Mouse (Mus musculus) heart, embryonic 16.5 days (tissue): ENCODE results near the gene Pilrb1. TPM values are rescaled to one million over a fixed set of nuclear protein-coding genes. Genes with fewer than 3 reads are reported as not detected.

Source experiments
- ATAC-seq: fragments of 200-750 bp; cut with Nextera tagmentation; replicated peaks from 2 replicates; pipeline ENCODE4 v1.8.0; 2017; ENCODE audit warnings: moderate number of reproducible peaks; ENCODE audit not compliant: insufficient read depth, low FRiP score; ENCODE audit errors: extremely low read depth
- H3K27ac ChIP-seq: fragments of 300-500 bp; sonication (generic); 2 replicates; pipeline ENCODE4 v1.5.1; 2014; ENCODE audit warnings: mild to moderate bottlenecking, low read length, control low read depth, moderate library complexity
- H3K27me3 ChIP-seq: fragments of 300-500 bp; sonication (generic); 2 replicates; pipeline ENCODE4 v1.6.1; 2014; ENCODE audit warnings: low read length, mixed read lengths; ENCODE audit not compliant: control insufficient read depth, insufficient read depth
- H3K36me3 ChIP-seq: fragments of 300-500 bp; sonication (generic); 2 replicates; pipeline ENCODE4 v1.6.1; 2014; ENCODE audit not compliant: control insufficient read depth, insufficient read depth
- H3K4me1 ChIP-seq: fragments of 300-500 bp; sonication (generic); 2 replicates; pipeline ENCODE4 v1.6.1; 2014; ENCODE audit warnings: low read length, mixed read lengths; ENCODE audit not compliant: control insufficient read depth, insufficient read depth
- H3K4me2 ChIP-seq: fragments of 300-500 bp; sonication (generic); 2 replicates; pipeline ENCODE4 v1.6.1; 2014; ENCODE audit warnings: low read depth, mild to moderate bottlenecking, control low read depth, low read length
- H3K4me3 ChIP-seq: fragments of 300-500 bp; sonication (generic); 2 replicates; pipeline ENCODE4 v1.5.1; 2014; ENCODE audit warnings: mild to moderate bottlenecking, control low read depth, low read length
- H3K9ac ChIP-seq: fragments of 300-500 bp; sonication (generic); 2 replicates; pipeline ENCODE4 v1.6.1; 2014; ENCODE audit warnings: low read length, control low read depth
- H3K9me3 ChIP-seq: fragments of 300-500 bp; sonication (generic); replicated peaks from 2 replicates; pipeline ENCODE4 v1.6.1; 2016; ENCODE audit warnings: low read length; ENCODE audit not compliant: control insufficient read depth
- WGBS: fragments of 180-500 bp; shearing (Covaris S2); extraction: QIAGEN DNeasy Blood & Tissue Kit; methylation state at CpG from one replicate; pipeline ENCODE4 v1.1.7; 2014; 5-methylcytosine and 5-hydroxymethylcytosine counted together
- polyA plus RNA-seq: library from polyadenylated mRNA; unstranded; fragments of >200 nt; fragmentation: Nextera tagmentation; extraction: Ambion mirVana; gene quantifications from 2 replicates; pipeline ENCODE4 v1.2.1, GENCODE M21; 2015

Pilrb1 gene
- polyA plus RNA-seq, 1 experiment from 2014 or later, result 0.77 TPM

- ATAC-seq, result no peak
- 87% methylated on average over 6 of the region's 6 CpGs for WGBS
- no peaks in the 10 kb centered on the region for H3K9me3 ChIP-seq
Measured at GRCm38 (mm10) chr5:137823455-137824045, 34.4 kb downstream of the Pilrb1 start.

GRCm38 (mm10) chr5:137822602-137823001 is 35.3 kb downstream of the Pilrb1 start:
- Histone ChIP-seq H3K4me1 (no peaks in the 10 kb centered on the region), H3K9me3 (no peaks in the 10 kb centered on the region), H3K9ac (no peak overlapping the region), H3K27me3 (no peaks in the 10 kb centered on the region), H3K4me2 (no peak overlapping the region), H3K36me3 (no peaks in the 10 kb centered on the region), H3K27ac (no peak overlapping the region), H3K4me3 (no peak overlapping the region)
- 81% methylated on average over 1 of the region's 1 CpGs for WGBS
- no peak for ATAC-seq

More at GRCm38 (mm10) chr5:137823455-137824045, 34.4 kb downstream of the Pilrb1 start:
- H3K4me2 ChIP-seq, result no peak overlapping the region
- no peaks in the 10 kb centered on the region for H3K36me3 ChIP-seq
- H3K9ac ChIP-seq, result no peak overlapping the region
- no peaks in the 10 kb centered on the region for H3K4me1 ChIP-seq
- no peak overlapping the region for H3K4me3 ChIP-seq
- H3K27ac ChIP-seq, result no peak overlapping the region
- no peaks in the 10 kb centered on the region for H3K27me3 ChIP-seq

- no peaks in the 10 kb centered on the region for H3K36me3 ChIP-seq
- WGBS, result 61% methylated on average over 4 of the region's 4 CpGs
- H3K9me3 ChIP-seq, result no peaks in the 10 kb centered on the region
- H3K9ac ChIP-seq, result no peak overlapping the region
- no peak overlapping the region for H3K4me2 ChIP-seq
- no peak overlapping the region for H3K27ac ChIP-seq
- no peaks in the 10 kb centered on the region for H3K27me3 ChIP-seq
- no peak overlapping the region for H3K4me3 ChIP-seq
- ATAC-seq, result no peak
- H3K4me1 ChIP-seq, result no peaks in the 10 kb centered on the region
Measured at GRCm38 (mm10) chr5:137822126-137822525, 35.8 kb downstream of the Pilrb1 start.

- peak overlapping the region; percentile 67 for H3K27ac ChIP-seq
- H3K4me2 ChIP-seq, result no peak overlapping the region
- H3K4me1 ChIP-seq, result no peaks in the 10 kb centered on the region
- H3K9ac ChIP-seq, result no peak overlapping the region
- no peak for ATAC-seq
- H3K36me3 ChIP-seq, result no peaks in the 10 kb centered on the region; the same call in 1 of the 2 replicates
- H3K4me3 ChIP-seq, result no peak overlapping the region
- no peaks in the 10 kb centered on the region for H3K27me3 ChIP-seq
- 41% methylated on average over 4 of the region's 4 CpGs for WGBS
- no peaks in the 10 kb centered on the region for H3K9me3 ChIP-seq
Measured at GRCm38 (mm10) chr5:137817466-137818222, 40.3 kb downstream of the Pilrb1 start.

GRCm38 (mm10) chr5:137808316-137808715 is 49.6 kb downstream of the Pilrb1 start:
- no peak for ATAC-seq
- H3K27me3 ChIP-seq, result no peaks in the 10 kb centered on the region
- no peaks in the 10 kb centered on the region for H3K4me1 ChIP-seq
- H3K27ac ChIP-seq, result no peak overlapping the region
- no peaks in the 10 kb centered on the region for H3K36me3 ChIP-seq
- 87% methylated on average over 5 of the region's 5 CpGs for WGBS
- H3K4me2 ChIP-seq, result no peak overlapping the region
- H3K4me3 ChIP-seq, result no peak overlapping the region
- H3K9me3 ChIP-seq, result no peaks in the 10 kb centered on the region
- no peak overlapping the region for H3K9ac ChIP-seq

DNA sequence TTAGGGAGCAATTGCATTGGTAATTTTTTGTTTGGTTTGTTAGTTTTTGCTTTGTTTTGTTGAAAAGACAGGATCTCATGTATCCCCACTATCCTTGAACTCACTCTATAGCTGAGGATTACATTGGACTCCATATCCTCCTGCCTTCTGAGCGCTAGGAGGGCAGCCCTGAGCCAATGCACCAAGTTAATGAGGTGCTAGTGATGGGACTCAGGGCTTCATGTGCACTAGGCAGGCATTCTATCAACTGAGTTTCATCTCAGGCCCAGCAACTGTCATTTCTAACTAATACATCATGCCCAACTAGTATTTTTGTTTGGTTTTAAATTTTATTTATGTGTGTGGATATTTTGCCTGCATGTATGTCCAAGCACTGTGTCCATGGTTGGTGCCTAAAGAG is 51.7 kb downstream of the Pilrb1 start:
- no peak overlapping the region for H3K4me3 ChIP-seq
- no peaks in the 10 kb centered on the region for H3K36me3 ChIP-seq
- no peak overlapping the region for H3K9ac ChIP-seq
- 83% methylated on average over 1 of the region's 1 CpGs for WGBS
- H3K4me2 ChIP-seq, result no peak overlapping the region
- no peaks in the 10 kb centered on the region for H3K9me3 ChIP-seq
- no peak overlapping the region for H3K27ac ChIP-seq
- H3K27me3 ChIP-seq, result no peaks in the 10 kb centered on the region
- no peaks in the 10 kb centered on the region for H3K4me1 ChIP-seq
- no peak for ATAC-seq

Other genes with a start within 250 kb of the Pilrb1 start
- gene Pcolce, start 244.3 kb downstream of the Pilrb1 start, polyA plus RNA-seq, result 121 and 129 TPM in 2 replicates
- 0.12 and 0.39 TPM in 2 replicates for gene Fbxo24, start 229.1 kb downstream of the Pilrb1 start, polyA plus RNA-seq
- gene Lrch4, start 229.0 kb downstream of the Pilrb1 start, polyA plus RNA-seq, result 24.8 and 31.1 TPM in 2 replicates
- 9.1 and 12.5 TPM in 2 replicates for gene Gm20605, start 228.9 kb downstream of the Pilrb1 start, polyA plus RNA-seq
- 6.2 and 6.3 TPM in 2 replicates for gene Sap25, start 216.8 kb downstream of the Pilrb1 start, polyA plus RNA-seq
- 0.20 and 0.21 TPM in 2 replicates for gene Irs3, start 212.4 kb downstream of the Pilrb1 start, polyA plus RNA-seq
- gene Agfg2, start 173.4 kb downstream of the Pilrb1 start, polyA plus RNA-seq, result 19.4 and 21.0 TPM in 2 replicates
- gene Nyap1, start 116.5 kb downstream of the Pilrb1 start, polyA plus RNA-seq, result 1.6 and 1.9 TPM in 2 replicates
- 164 and 189 TPM in 2 replicates for gene Tsc22d4, start 112.4 kb downstream of the Pilrb1 start, polyA plus RNA-seq
- gene Ppp1r35, start 79.3 kb downstream of the Pilrb1 start, polyA plus RNA-seq, result 20.5 and 22.6 TPM in 2 replicates
- 5.6 and 5.7 TPM in 2 replicates for gene Mepce, start 70.5 kb downstream of the Pilrb1 start, polyA plus RNA-seq
- gene Zcwpw1, start 70.3 kb downstream of the Pilrb1 start, polyA plus RNA-seq, result 9.6 and 9.9 TPM in 2 replicates
- gene Pilra, start 21.8 kb downstream of the Pilrb1 start, polyA plus RNA-seq, result 2.0 TPM in 2 replicates
- 1.7 and 1.8 TPM in 2 replicates for gene Pilrb2, start 13.7 kb upstream of the Pilrb1 start, polyA plus RNA-seq
- 0.07 and 0.26 TPM in 2 replicates for gene Cyp3a13, start 63.5 kb upstream of the Pilrb1 start, polyA plus RNA-seq
- 0.26 TPM in 1 of 2 replicates, not detected in the other for gene Gjc3, start 105.0 kb upstream of the Pilrb1 start, polyA plus RNA-seq
- 0.22 TPM in 1 of 2 replicates, not detected in the other for gene Azgp1, start 123.4 kb upstream of the Pilrb1 start, polyA plus RNA-seq
- not detected in 2 replicates for gene Smok3a, start 163.2 kb upstream of the Pilrb1 start, polyA plus RNA-seq
- not detected in 2 replicates for gene Smok3b, start 163.3 kb upstream of the Pilrb1 start, polyA plus RNA-seq
- not detected in 2 replicates for gene Smok3c, start 195.1 kb upstream of the Pilrb1 start, polyA plus RNA-seq
- gene Zkscan1, start 227.0 kb upstream of the Pilrb1 start, polyA plus RNA-seq, result 8.9 and 10.1 TPM in 2 replicates